Mouse (Mus musculus) midbrain, embryonic 15.5 days (tissue): ENCODE results near the gene Slc7a5. TPM values are rescaled to one million over a fixed set of nuclear protein-coding genes. Genes with fewer than 3 reads are reported as not detected.

Source experiments
- ATAC-seq: fragments of 200-750 bp; cut with Nextera tagmentation; replicated peaks from 2 replicates; pipeline ENCODE4 v1.8.0; 2017; ENCODE audit warnings: moderate TSS enrichment
- H3K27ac ChIP-seq: fragments of 300-500 bp; sonication (generic); 2 replicates; pipeline ENCODE4 v1.5.1; 2015; ENCODE audit warnings: mild to moderate bottlenecking, inconsistent platforms
- H3K27me3 ChIP-seq: fragments of 300-500 bp; sonication (generic); replicated peaks from 2 replicates; pipeline ENCODE4 v1.6.1; 2015; ENCODE audit warnings: inconsistent platforms
- H3K36me3 ChIP-seq: fragments of 300-500 bp; sonication (generic); replicated peaks from 2 replicates; pipeline ENCODE4 v1.6.1; 2015; ENCODE audit warnings: inconsistent platforms
- H3K4me1 ChIP-seq: fragments of 300-500 bp; sonication (generic); 2 replicates; pipeline ENCODE4 v1.6.1; 2015; ENCODE audit warnings: inconsistent platforms
- H3K4me2 ChIP-seq: fragments of 300-500 bp; sonication (generic); 2 replicates; pipeline ENCODE4 v1.6.1; 2015; ENCODE audit warnings: inconsistent platforms, mild to moderate bottlenecking, moderate library complexity
- H3K4me3 ChIP-seq: fragments of 300-500 bp; sonication (generic); 2 replicates; pipeline ENCODE4 v1.5.1; 2015; ENCODE audit warnings: mild to moderate bottlenecking, inconsistent platforms
- H3K9ac ChIP-seq: fragments of 300-500 bp; sonication (generic); 2 replicates; pipeline ENCODE4 v1.6.1; 2015; ENCODE audit warnings: mild to moderate bottlenecking, inconsistent platforms
- H3K9me3 ChIP-seq: fragments of 300-500 bp; sonication (generic); 2 replicates; pipeline ENCODE4 v1.6.1; 2016; ENCODE audit warnings: inconsistent platforms
- WGBS: fragments of 180-500 bp; shearing (Covaris S2); methylation state at CpG from one replicate; pipeline ENCODE4 v1.1.7; 2015; ENCODE audit warnings: mixed read lengths; 5-methylcytosine and 5-hydroxymethylcytosine counted together
- polyA plus RNA-seq: library from polyadenylated mRNA; unstranded; fragments of >200 nt; fragmentation: Nextera tagmentation; extraction: Ambion mirVana; gene quantifications from 2 replicates; pipeline ENCODE4 v1.2.1, GENCODE M21; 2015

Gene Slc7a5
- polyA plus RNA-seq, 1 experiment from 2014 or later: 55.5 TPM

GRCm38 (mm10) chr8:121934506-121934905 lies 27.0 kb upstream of the Slc7a5 start:
- 36% methylated on average over 4 of the region's 4 CpGs for WGBS

GRCm38 (mm10) chr8:121932668-121933520 lies 25.4 kb upstream of the Slc7a5 start:
- 85% methylated on average over 14 of the region's 14 CpGs for WGBS
- ATAC-seq: no peak
- H3K9ac ChIP-seq: no peak overlapping the region

More at GRCm38 (mm10) chr8:121934506-121934905, 27.0 kb upstream of the Slc7a5 start:
- Histone ChIP-seq H3K4me2 (no peak overlapping the region), H3K4me3 (no peak overlapping the region), H3K9me3 (no peaks in the 10 kb centered on the region), H3K4me1 (peaks cover 22% of the 10 kb centered on the region), H3K27ac (peak overlapping the region; percentile 83), H3K27me3 (no peaks in the 10 kb centered on the region), H3K9ac (no peak overlapping the region), H3K36me3 (no peaks in the 10 kb centered on the region)
- ATAC-seq: peak; percentile 13; the same call in 1 of the 2 replicates

GRCm38 (mm10) chr8:121932026-121932667 lies 24.7 kb upstream of the Slc7a5 start:
- H3K27ac ChIP-seq: no peak overlapping the region
- no peaks in the 10 kb centered on the region for H3K36me3 ChIP-seq
- H3K9me3 ChIP-seq: no peaks in the 10 kb centered on the region
- no peaks in the 10 kb centered on the region for H3K27me3 ChIP-seq
- WGBS: 66% methylated on average over 12 of the region's 12 CpGs
- peaks cover 22% of the 10 kb centered on the region for H3K4me1 ChIP-seq
- ATAC-seq: no peak
- H3K4me3 ChIP-seq: no peak overlapping the region
- H3K9ac ChIP-seq: no peak overlapping the region
- no peak overlapping the region for H3K4me2 ChIP-seq

More at GRCm38 (mm10) chr8:121932668-121933520, 25.4 kb upstream of the Slc7a5 start:
- Histone ChIP-seq H3K36me3 (no peaks in the 10 kb centered on the region), H3K4me1 (peaks cover 22% of the 10 kb centered on the region), H3K4me3 (no peak overlapping the region), H3K4me2 (no peak overlapping the region), H3K27ac (no peak overlapping the region), H3K9me3 (no peaks in the 10 kb centered on the region), H3K27me3 (no peaks in the 10 kb centered on the region)

GRCm38 (mm10) chr8:121931571-121931970 lies 24.1 kb upstream of the Slc7a5 start:
- Histone ChIP-seq H3K4me3 (no peak overlapping the region), H3K4me2 (no peak overlapping the region), H3K9me3 (no peaks in the 10 kb centered on the region), H3K27me3 (no peaks in the 10 kb centered on the region), H3K9ac (no peak overlapping the region), H3K4me1 (peaks cover 22% of the 10 kb centered on the region), H3K27ac (no peak overlapping the region), H3K36me3 (no peaks in the 10 kb centered on the region)
- no peak for ATAC-seq
- WGBS: 85% methylated on average over 7 of the region's 7 CpGs

- WGBS: 87% methylated on average over 4 of the region's 4 CpGs
- Histone ChIP-seq H3K4me2 (no peak overlapping the region), H3K9me3 (no peaks in the 10 kb centered on the region), H3K36me3 (no peaks in the 10 kb centered on the region), H3K4me1 (peaks cover 12% of the 10 kb centered on the region), H3K9ac (no peak overlapping the region), H3K27me3 (no peaks in the 10 kb centered on the region), H3K4me3 (no peak overlapping the region), H3K27ac (no peak overlapping the region)
- no peak for ATAC-seq
Observed at GRCm38 (mm10) chr8:121930047-121930446, 22.6 kb upstream of the Slc7a5 start.

- H3K36me3 ChIP-seq: no peaks in the 10 kb centered on the region
- H3K27me3 ChIP-seq: no peaks in the 10 kb centered on the region
- no peak overlapping the region for H3K4me3 ChIP-seq
- no peak overlapping the region for H3K27ac ChIP-seq
- H3K4me2 ChIP-seq: no peak overlapping the region
- no peaks in the 10 kb centered on the region for H3K9me3 ChIP-seq
- no peak for ATAC-seq
- 0 out of 2 replicates have a peak, but pooled peaks cover 3% of the 10 kb centered on the region for H3K4me1 ChIP-seq
- H3K9ac ChIP-seq: no peak overlapping the region
- WGBS: 49% methylated on average over 8 of the region's 8 CpGs
Observed at GRCm38 (mm10) chr8:121927316-121927715, 19.8 kb upstream of the Slc7a5 start.

- Histone ChIP-seq H3K36me3 (no peaks in the 10 kb centered on the region), H3K4me3 (no peak overlapping the region), H3K9ac (no peak overlapping the region), H3K9me3 (no peaks in the 10 kb centered on the region), H3K27ac (no peak overlapping the region), H3K4me2 (no peak overlapping the region), H3K27me3 (no peaks in the 10 kb centered on the region), H3K4me1 (no peaks in the 10 kb centered on the region)
- ATAC-seq: no peak
- 65% methylated on average over 8 of the region's 8 CpGs for WGBS
Observed at GRCm38 (mm10) chr8:121926266-121926665, 18.8 kb upstream of the Slc7a5 start.

- no peak for ATAC-seq
- Histone ChIP-seq H3K36me3 (no peaks in the 10 kb centered on the region), H3K9me3 (no peaks in the 10 kb centered on the region), H3K4me1 (no peaks in the 10 kb centered on the region), H3K4me2 (no peak overlapping the region), H3K9ac (no peak overlapping the region), H3K27ac (no peak overlapping the region), H3K4me3 (no peak overlapping the region), H3K27me3 (no peaks in the 10 kb centered on the region)
- WGBS: 32% methylated on average over 10 of the region's 10 CpGs
Observed at GRCm38 (mm10) chr8:121925624-121926023, 18.1 kb upstream of the Slc7a5 start.

GRCm38 (mm10) chr8:121924681-121925080 lies 17.2 kb upstream of the Slc7a5 start:
- 82% methylated on average over 5 of the region's 5 CpGs for WGBS
- H3K27me3 ChIP-seq: no peaks in the 10 kb centered on the region
- no peaks in the 10 kb centered on the region for H3K36me3 ChIP-seq

GRCm38 (mm10) chr8:121922101-121922500 lies 14.6 kb upstream of the Slc7a5 start:
- no peak overlapping the region for H3K9ac ChIP-seq
- ATAC-seq: no peak
- no peak overlapping the region for H3K4me2 ChIP-seq
- no peaks in the 10 kb centered on the region for H3K4me1 ChIP-seq
- 70% methylated on average over 8 of the region's 8 CpGs for WGBS
- no peaks in the 10 kb centered on the region for H3K36me3 ChIP-seq
- H3K4me3 ChIP-seq: no peak overlapping the region
- no peak overlapping the region for H3K27ac ChIP-seq
- H3K9me3 ChIP-seq: no peaks in the 10 kb centered on the region
- H3K27me3 ChIP-seq: no peaks in the 10 kb centered on the region

More at GRCm38 (mm10) chr8:121924681-121925080, 17.2 kb upstream of the Slc7a5 start:
- H3K27ac ChIP-seq: no peak overlapping the region
- H3K4me3 ChIP-seq: no peak overlapping the region
- no peak overlapping the region for H3K9ac ChIP-seq
- H3K4me1 ChIP-seq: no peaks in the 10 kb centered on the region
- no peaks in the 10 kb centered on the region for H3K9me3 ChIP-seq
- no peak for ATAC-seq
- no peak overlapping the region for H3K4me2 ChIP-seq

GRCm38 (mm10) chr8:121921582-121921981 lies 14.1 kb upstream of the Slc7a5 start:
- Histone ChIP-seq H3K9me3 (no peaks in the 10 kb centered on the region), H3K36me3 (no peaks in the 10 kb centered on the region), H3K27me3 (no peaks in the 10 kb centered on the region), H3K4me1 (no peaks in the 10 kb centered on the region), H3K27ac (no peak overlapping the region), H3K9ac (no peak overlapping the region), H3K4me2 (no peak overlapping the region), H3K4me3 (no peak overlapping the region)
- no peak for ATAC-seq
- WGBS: 77% methylated on average over 8 of the region's 8 CpGs

- Histone ChIP-seq H3K4me3 (no peak overlapping the region), H3K4me2 (no peak overlapping the region), H3K27ac (no peak overlapping the region), H3K36me3 (no peaks in the 10 kb centered on the region), H3K9me3 (no peaks in the 10 kb centered on the region), H3K9ac (no peak overlapping the region), H3K27me3 (no peaks in the 10 kb centered on the region), H3K4me1 (no peaks in the 10 kb centered on the region)
- ATAC-seq: no peak
- 42% methylated on average over 3 of the region's 3 CpGs for WGBS
Observed at GRCm38 (mm10) chr8:121919731-121920130, 12.2 kb upstream of the Slc7a5 start.
